Mouse (Mus musculus): Measurements from ENCODE around the gene Ftl1. TPM values are rescaled to one million over a fixed set of nuclear protein-coding genes. Genes with fewer than 3 reads are reported as not detected.
A peak's percentile ranks its signal among the peaks of the same experiment; 100 is the strongest.

Gene Ftl1
- polyA plus RNA-seq, 1 experiment from 2014 or later: 8,262 TPM

- H3K9ac ChIP-seq: no peak overlapping the region
- H3K4me3 ChIP-seq (replicated peaks): no peak overlapping the region
- no peaks in the 10 kb centered on the region for H3K9me3 ChIP-seq (replicated peaks)
- WGBS (ENCODE audit: insufficient replicate concordance): 83% methylated on average over 8 of the region's 8 CpGs
- peaks cover 93% of the 10 kb centered on the region for H3K36me3 ChIP-seq
- ATAC-seq (ENCODE audit: low read depth) (no peak), DNase-seq (no peak)
- no peak overlapping the region for H3K27ac ChIP-seq
- peaks cover 9% of the 10 kb centered on the region for H3K4me1 ChIP-seq (replicated peaks)
- no peak overlapping the region for H3K4me2 ChIP-seq
- no peaks in the 10 kb centered on the region for H3K27me3 ChIP-seq
Observed at GRCm38 (mm10) chr7:45426556-45426955, 33.1 kb downstream of the Ftl1 start.

DNA sequence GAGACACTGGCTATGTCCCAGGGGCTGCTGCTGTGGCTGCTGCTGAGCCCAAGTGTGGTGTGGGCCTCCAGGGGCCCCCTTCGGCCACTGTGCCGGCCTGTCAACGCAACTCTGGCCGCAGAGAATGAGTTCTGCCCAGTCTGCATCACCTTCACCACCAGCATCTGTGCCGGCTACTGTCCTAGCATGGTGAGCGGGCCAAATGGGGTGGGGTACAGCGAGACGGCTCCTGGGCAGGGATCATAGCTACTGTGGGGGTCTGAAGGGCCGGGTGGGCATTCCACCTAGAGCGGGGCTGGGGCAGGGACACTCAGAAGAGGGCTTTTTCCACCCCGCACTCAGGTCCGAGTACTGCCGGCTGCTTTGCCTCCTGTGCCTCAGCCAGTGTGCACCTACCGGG, 38.5 kb downstream of the Ftl1 start:
- no peaks in the 10 kb centered on the region; the same call in 1 of the 2 replicates for H3K4me1 ChIP-seq (replicated peaks)
- DNase-seq (no peak), ATAC-seq (ENCODE audit: low read depth) (no peak)
- H3K27ac ChIP-seq: no peak overlapping the region
- whole genome bisulfite sequencing (ENCODE audit: insufficient replicate concordance): 91% methylated on average over 14 of the region's 14 CpGs
- H3K4me3 ChIP-seq (replicated peaks): no peak overlapping the region
- no peak overlapping the region for H3K4me2 ChIP-seq
- peaks cover 51% of the 10 kb centered on the region for H3K27me3 ChIP-seq
- H3K9ac ChIP-seq: no peak overlapping the region
- H3K36me3 ChIP-seq: peaks cover 57% of the 10 kb centered on the region
- no peaks in the 10 kb centered on the region for H3K9me3 ChIP-seq (replicated peaks)

GRCm38 (mm10) chr7:45420615-45420919, 39.1 kb downstream of the Ftl1 start, which contains the start of gene Lhb:
TSS of gene Lhb (plus strand) at chr7:45420820.
- peaks cover 52% of the 10 kb centered on the region for H3K36me3 ChIP-seq
- H3K4me1 ChIP-seq (replicated peaks): peaks cover 4% of the 10 kb centered on the region
- H3K9ac ChIP-seq: no peak within 1 kb of the TSS
- 61% methylated on average over 6 of the region's 6 CpGs for WGBS (ENCODE audit: insufficient replicate concordance)
- DNase-seq (no peak), ATAC-seq (ENCODE audit: low read depth) (no peak)
- H3K27me3 ChIP-seq: peaks cover 58% of the 10 kb centered on the region
- no peak within 1 kb of the TSS for H3K4me2 ChIP-seq
- no peak within 1 kb of the TSS for H3K4me3 ChIP-seq (replicated peaks)
- no peak within 1 kb of the TSS for H3K27ac ChIP-seq
- no peaks in the 10 kb centered on the region for H3K9me3 ChIP-seq (replicated peaks)

DNA sequence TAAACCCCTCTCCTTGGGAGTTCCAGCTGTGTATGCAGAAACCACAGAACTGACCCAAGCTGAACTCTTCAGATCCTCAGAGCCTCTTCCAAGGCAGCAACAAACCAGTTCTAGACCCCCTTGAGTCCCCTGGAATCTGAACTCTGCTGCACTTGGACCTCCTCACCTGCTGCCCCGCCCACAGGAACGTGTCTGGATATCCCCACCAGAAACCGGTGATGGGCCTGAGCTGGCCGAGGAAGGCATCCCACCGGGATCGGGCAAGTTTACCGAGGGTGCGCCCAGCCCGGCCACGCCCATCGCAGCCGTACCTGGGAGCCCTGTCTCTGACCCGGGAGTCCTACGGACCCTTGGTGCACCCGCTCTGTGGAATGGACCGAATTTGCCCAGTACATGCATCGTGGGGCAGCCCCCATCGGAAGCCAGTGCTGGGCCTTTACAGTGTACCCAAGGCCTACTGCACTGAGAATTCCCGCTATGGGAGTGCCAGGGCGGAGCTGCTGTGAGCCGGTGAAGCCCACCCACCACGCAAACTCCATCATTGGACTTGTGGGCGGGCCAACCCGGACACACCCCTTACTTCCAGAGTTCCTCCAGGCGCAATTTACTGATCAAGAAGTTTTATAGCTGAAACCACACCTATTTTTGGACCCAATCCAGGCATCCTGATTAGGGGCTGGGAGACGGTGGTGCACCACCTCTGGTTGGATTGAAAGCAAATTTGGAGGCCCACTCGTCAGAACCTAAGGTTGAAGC, 39.6 kb downstream of the Ftl1 start:
- Histone ChIP-seq H3K36me3 (peaks cover 47% of the 10 kb centered on the region), H3K27ac (no peak overlapping the region), H3K27me3 (peaks cover 63% of the 10 kb centered on the region), H3K4me3 (replicated peaks) (no peak overlapping the region), H3K4me2 (no peak overlapping the region), H3K9me3 (replicated peaks) (no peaks in the 10 kb centered on the region), H3K4me1 (replicated peaks) (peaks cover 9% of the 10 kb centered on the region), H3K9ac (no peak overlapping the region)
- ATAC-seq (ENCODE audit: low read depth) (no peak; the same call in 1 of the 2 replicates), DNase-seq (no peak)
- 29% methylated on average over 27 of the region's 27 CpGs for WGBS (ENCODE audit: insufficient replicate concordance)

DNA sequence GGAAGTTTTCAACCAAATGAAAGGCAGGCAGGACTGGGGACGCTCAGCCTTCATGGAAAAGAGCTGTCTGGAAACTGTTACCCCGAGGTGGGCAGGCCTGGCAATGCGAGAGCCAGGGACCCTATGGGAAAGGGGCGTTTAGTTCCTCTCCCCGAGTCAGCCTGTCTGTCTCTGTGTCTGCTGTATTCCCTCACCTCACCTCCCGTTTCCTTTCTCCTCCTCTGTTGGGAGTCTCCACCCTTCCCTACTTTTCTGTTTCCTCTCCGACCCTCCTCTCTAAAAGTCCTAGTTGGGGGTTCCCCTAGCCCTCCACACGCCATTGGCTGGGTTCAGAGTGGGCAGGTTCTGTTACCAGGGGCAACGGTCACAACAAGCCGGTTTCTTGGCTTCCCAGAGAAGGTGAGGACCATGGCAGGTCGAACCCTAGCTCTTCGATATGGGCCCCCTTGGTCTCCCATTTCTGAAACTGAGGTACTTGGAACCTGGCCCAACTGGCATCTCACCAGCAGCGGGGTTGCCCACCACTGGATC, 41.7 kb downstream of the Ftl1 start:
- H3K4me3 ChIP-seq (replicated peaks): no peak overlapping the region
- DNase-seq: no peak
- no peak for ATAC-seq (ENCODE audit: low read depth)
- no peak overlapping the region for H3K4me2 ChIP-seq
- no peaks in the 10 kb centered on the region for H3K9me3 ChIP-seq (replicated peaks)
- WGBS (ENCODE audit: insufficient replicate concordance): 7% methylated on average over 13 of the region's 13 CpGs
- H3K9ac ChIP-seq: no peak overlapping the region
- H3K36me3 ChIP-seq: peaks cover 27% of the 10 kb centered on the region
- peaks cover 25% of the 10 kb centered on the region for H3K4me1 ChIP-seq (replicated peaks)
- H3K27ac ChIP-seq: no peak overlapping the region
- H3K27me3 ChIP-seq: peaks cover 83% of the 10 kb centered on the region

DNA sequence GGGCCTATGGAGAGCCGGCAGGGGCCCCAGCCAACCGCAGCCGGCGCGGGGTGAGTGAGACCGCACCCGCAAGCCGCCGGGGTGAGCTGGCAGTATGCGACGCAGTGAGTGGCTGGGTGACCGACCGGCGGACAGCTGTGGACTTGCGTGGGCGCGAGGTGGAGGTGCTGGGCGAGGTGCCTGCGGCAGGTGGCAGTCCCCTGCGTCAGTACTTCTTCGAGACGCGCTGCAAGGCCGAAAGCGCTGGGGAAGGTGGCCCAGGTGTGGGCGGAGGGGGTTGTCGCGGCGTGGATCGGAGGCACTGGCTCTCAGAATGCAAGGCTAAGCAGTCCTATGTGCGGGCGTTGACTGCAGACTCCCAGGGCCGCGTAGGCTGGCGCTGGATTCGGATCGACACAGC, 44.0 kb downstream of the Ftl1 start:
- H3K27ac ChIP-seq: no peak overlapping the region
- H3K9ac ChIP-seq: no peak overlapping the region; the same call in 1 of the 2 replicates
- H3K4me3 ChIP-seq (replicated peaks): no peak overlapping the region
- H3K36me3 ChIP-seq: peaks cover 3% of the 10 kb centered on the region
- H3K4me2 ChIP-seq: 0 out of 2 replicates have a peak overlapping the region, but pooled peaks have one; percentile 2
- no peaks in the 10 kb centered on the region for H3K9me3 ChIP-seq (replicated peaks)
- H3K27me3 ChIP-seq: peaks cover 100% of the 10 kb centered on the region
- ATAC-seq (ENCODE audit: low read depth) (no peak), DNase-seq (no peak)
- 11% methylated on average over 37 of the region's 37 CpGs for WGBS (ENCODE audit: insufficient replicate concordance)
- H3K4me1 ChIP-seq (replicated peaks): peaks cover 26% of the 10 kb centered on the region

DNA sequence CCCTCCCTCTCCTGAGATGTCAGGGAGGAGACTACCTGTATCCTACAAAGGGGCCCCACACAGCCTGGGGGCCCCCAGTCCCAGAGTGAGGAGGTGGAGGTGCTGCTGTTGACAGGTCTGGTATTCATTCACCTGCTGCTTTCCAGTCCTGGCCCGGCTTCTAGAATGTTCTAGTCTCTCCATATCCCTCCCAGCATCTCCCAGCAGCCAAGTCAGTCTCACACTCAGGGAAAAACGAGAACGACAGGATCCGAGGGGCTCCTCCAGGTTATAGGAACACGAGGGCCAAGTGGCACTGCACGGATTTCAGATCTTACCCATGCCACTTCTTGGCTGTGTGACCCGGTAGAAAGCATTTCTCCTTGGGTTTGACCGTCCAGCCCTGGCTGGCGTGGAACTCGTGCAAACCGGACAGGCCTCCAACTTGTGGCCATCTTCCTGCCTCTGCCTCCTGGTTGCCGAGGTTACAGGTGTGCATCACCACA, 44.9 kb downstream of the Ftl1 start:
- DNase-seq: no peak
- no peaks in the 10 kb centered on the region for H3K9me3 ChIP-seq (replicated peaks)
- no peak overlapping the region for H3K9ac ChIP-seq
- no peaks in the 10 kb centered on the region for H3K36me3 ChIP-seq
- no peak overlapping the region for H3K4me3 ChIP-seq (replicated peaks)
- H3K4me2 ChIP-seq: no peak overlapping the region
- H3K4me1 ChIP-seq (replicated peaks): peaks cover 26% of the 10 kb centered on the region
- peaks cover 100% of the 10 kb centered on the region for H3K27me3 ChIP-seq
- ATAC-seq (ENCODE audit: low read depth): no peak
- 26% methylated on average over 12 of the region's 12 CpGs for WGBS (ENCODE audit: insufficient replicate concordance)
- no peak overlapping the region for H3K27ac ChIP-seq

GRCm38 (mm10) chr7:45413864-45414739, 45.6 kb downstream of the Ftl1 start:
- no peak for DNase-seq

DNA sequence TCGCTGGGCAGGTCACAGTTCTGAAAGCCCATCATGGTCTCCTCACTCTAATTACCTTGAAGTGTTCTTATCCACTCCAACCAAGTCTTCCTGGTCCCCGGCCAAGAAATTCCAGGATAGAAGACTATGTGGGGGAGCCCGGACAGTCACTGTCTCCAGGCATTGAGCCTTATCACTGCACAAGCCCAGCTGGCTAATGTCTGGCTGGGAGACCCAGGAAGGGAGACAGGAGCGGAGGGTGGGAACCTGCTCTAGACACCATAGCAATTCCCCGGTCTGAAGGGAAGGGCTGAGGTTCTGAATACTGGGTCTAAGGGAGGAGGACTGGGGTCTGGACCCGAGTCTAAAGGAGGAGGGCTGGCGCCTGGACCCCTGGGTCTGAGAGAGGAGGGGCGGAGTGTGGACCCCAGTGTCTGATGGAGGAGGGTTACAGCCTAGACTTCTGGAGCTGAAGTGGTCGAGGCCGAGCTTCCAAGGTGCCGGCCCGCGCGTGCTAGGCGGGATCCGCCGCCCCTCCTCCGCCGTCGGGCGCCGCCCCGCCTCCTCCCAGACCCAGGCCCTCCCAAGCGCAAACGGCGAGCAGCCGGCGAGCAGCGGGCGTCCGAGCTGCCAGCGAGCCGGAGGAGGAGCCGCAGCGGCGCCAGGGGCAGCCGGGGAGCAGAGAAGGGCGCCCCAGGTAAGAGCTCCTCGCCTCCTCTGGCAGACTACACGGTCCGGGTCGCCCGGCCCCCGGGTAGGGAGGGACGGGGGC, 46.4 kb downstream of the Ftl1 start, which contains the start of gene Ntf5:
Gene Ntf5 (plus strand): TSS at position 583 of the 751 bp plus-strand sequence.
- peaks cover 26% of the 10 kb centered on the region for H3K4me1 ChIP-seq (replicated peaks)
- H3K27me3 ChIP-seq: peaks cover 100% of the 10 kb centered on the region
- peak within 1 kb of the TSS; percentile 55 for H3K4me3 ChIP-seq (replicated peaks)
- DNase-seq (no peak), ATAC-seq (ENCODE audit: low read depth) (peak; percentile 32; the same call in 1 of the 2 replicates)
- 5% methylated on average over 38 of the region's 45 CpGs for whole genome bisulfite sequencing (ENCODE audit: insufficient replicate concordance)
- H3K9me3 ChIP-seq (replicated peaks): no peaks in the 10 kb centered on the region
- H3K9ac ChIP-seq: peak within 1 kb of the TSS; percentile 29; the same call in 1 of the 2 replicates
- H3K27ac ChIP-seq: no peak within 1 kb of the TSS; the same call in 1 of the 2 replicates
- no peaks in the 10 kb centered on the region for H3K36me3 ChIP-seq
- peak within 1 kb of the TSS; percentile 68 for H3K4me2 ChIP-seq

More at GRCm38 (mm10) chr7:45413864-45414739, 45.6 kb downstream of the Ftl1 start:
- Histone ChIP-seq H3K36me3 (no peaks in the 10 kb centered on the region), H3K4me2 (peak overlapping the region; percentile 68), H3K27ac (no peak overlapping the region; the same call in 1 of the 2 replicates), H3K4me1 (replicated peaks) (peaks cover 26% of the 10 kb centered on the region), H3K9me3 (replicated peaks) (no peaks in the 10 kb centered on the region), H3K4me3 (replicated peaks) (peak overlapping the region; percentile 55), H3K9ac (peak overlapping the region; percentile 29; the same call in 1 of the 2 replicates), H3K27me3 (peaks cover 100% of the 10 kb centered on the region)
- under 1% methylated on average over 27 of the region's 27 CpGs for WGBS (ENCODE audit: insufficient replicate concordance)
- ATAC-seq (ENCODE audit: low read depth): no peak

- Histone ChIP-seq H3K4me1 (replicated peaks) (peaks cover 26% of the 10 kb centered on the region), H3K27ac (no peak overlapping the region), H3K27me3 (peaks cover 100% of the 10 kb centered on the region), H3K4me2 (no peak overlapping the region), H3K4me3 (replicated peaks) (no peak overlapping the region), H3K9ac (no peak overlapping the region), H3K36me3 (no peaks in the 10 kb centered on the region), H3K9me3 (replicated peaks) (no peaks in the 10 kb centered on the region)
- WGBS (ENCODE audit: insufficient replicate concordance): 57% methylated on average over 2 of the region's 2 CpGs
- DNase-seq: no peak
- ATAC-seq (ENCODE audit: low read depth): no peak
Observed at GRCm38 (mm10) chr7:45412421-45412820, 47.3 kb downstream of the Ftl1 start.

Measured in liver, embryonic 13.5 days (tissue).